Mouse (Mus musculus) stomach, embryonic 14.5 days (tissue): ENCODE measurements around the gene Lsr. TPM values are rescaled to one million over a fixed set of nuclear protein-coding genes. Genes with fewer than 3 reads are reported as not detected.
"Not testable (repeated sequence)": the region's sequence is repeated elsewhere in the genome, so short reads cannot be mapped to it uniquely, and the experiment has no call there.

Experiments used
- ATAC-seq: fragments of 200-750 bp; cut with Nextera tagmentation; 2 replicates; pipeline ENCODE4 v1.8.0; 2017; ENCODE audit warnings: low read depth, moderate TSS enrichment; ENCODE audit not compliant: insufficient number of reproducible peaks, insufficient read depth, low FRiP score
- H3K27ac ChIP-seq: fragments of 300-500 bp; sonication (generic); 2 replicates; pipeline ENCODE4 v1.5.1; 2014; ENCODE audit warnings: mild to moderate bottlenecking, low read length, moderate library complexity, mixed read lengths
- H3K27me3 ChIP-seq: fragments of 300-500 bp; sonication (generic); 2 replicates; pipeline ENCODE4 v1.6.1; 2014; ENCODE audit warnings: low read length, control low read depth, mixed read lengths; ENCODE audit not compliant: control insufficient read depth, insufficient read depth
- H3K36me3 ChIP-seq: fragments of 300-500 bp; sonication (generic); 2 replicates; pipeline ENCODE4 v1.6.1; 2014; ENCODE audit warnings: mild to moderate bottlenecking, control low read depth, low read length, moderate library complexity, mixed read lengths; ENCODE audit not compliant: control insufficient read depth, insufficient read depth
- H3K4me1 ChIP-seq: fragments of 300-500 bp; sonication (generic); 2 replicates; pipeline ENCODE4 v1.6.1; 2014; ENCODE audit warnings: low read length, control low read depth, mixed read lengths; ENCODE audit not compliant: control insufficient read depth, insufficient read depth
- H3K4me2 ChIP-seq: fragments of 300-500 bp; sonication (generic); replicated peaks from 2 replicates; pipeline ENCODE4 v1.6.1; 2014; ENCODE audit warnings: low read depth, low read length, control low read depth
- H3K4me3 ChIP-seq: fragments of 300-500 bp; sonication (generic); 2 replicates; pipeline ENCODE4 v1.5.1; 2014; ENCODE audit warnings: low read depth, low read length, control low read depth
- H3K9ac ChIP-seq: fragments of 300-500 bp; sonication (generic); replicated peaks from 2 replicates; pipeline ENCODE4 v1.6.1; 2014; ENCODE audit warnings: low read depth, mild to moderate bottlenecking, control low read depth, low read length, moderate library complexity, mixed read lengths
- H3K9me3 ChIP-seq: fragments of 300-500 bp; sonication (generic); 2 replicates; pipeline ENCODE4 v1.6.1; 2016; ENCODE audit warnings: low read depth, low read length, control low read depth; ENCODE audit not compliant: control insufficient read depth
- WGBS: fragments of 180-500 bp; shearing (Covaris S2); extraction: QIAGEN DNeasy Blood & Tissue Kit; methylation state at CpG from one replicate; pipeline ENCODE4 v1.1.7; 2014; 5-methylcytosine and 5-hydroxymethylcytosine counted together
- polyA plus RNA-seq: library from polyadenylated mRNA; unstranded; fragments of >200 nt; fragmentation: Nextera tagmentation; extraction: Ambion mirVana; gene quantifications from 2 replicates; pipeline ENCODE4 v1.2.1, GENCODE M21; 2014

The Lsr gene
- polyA plus RNA-seq, 1 experiment from 2014 or later = 70.5 TPM

- no peak for ATAC-seq
- Histone ChIP-seq H3K4me1 (peaks cover 11% of the 10 kb centered on the region; the same call in 1 of the 2 replicates), H3K9me3 (no peaks in the 10 kb centered on the region), H3K27me3 (no peaks in the 10 kb centered on the region), H3K4me2 (no peak overlapping the region), H3K27ac (no peak overlapping the region), H3K9ac (no peak overlapping the region), H3K36me3 (peaks cover 46% of the 10 kb centered on the region), H3K4me3 (no peak overlapping the region)
- WGBS = 78% methylated on average over 3 of the region's 3 CpGs
Observed at GRCm38 (mm10) chr7:30954036-30954435, 19.2 kb downstream of the Lsr start.

GRCm38 (mm10) chr7:30953459-30953858, 19.8 kb downstream of the Lsr start:
- Histone ChIP-seq H3K4me1 (peaks cover 11% of the 10 kb centered on the region; the same call in 1 of the 2 replicates), H3K4me3 (no peak overlapping the region), H3K36me3 (peaks cover 43% of the 10 kb centered on the region), H3K27me3 (no peaks in the 10 kb centered on the region), H3K4me2 (no peak overlapping the region), H3K9ac (no peak overlapping the region), H3K27ac (no peak overlapping the region), H3K9me3 (no peaks in the 10 kb centered on the region)
- no peak for ATAC-seq
- 93% methylated on average over 6 of the region's 6 CpGs for WGBS

DNA sequence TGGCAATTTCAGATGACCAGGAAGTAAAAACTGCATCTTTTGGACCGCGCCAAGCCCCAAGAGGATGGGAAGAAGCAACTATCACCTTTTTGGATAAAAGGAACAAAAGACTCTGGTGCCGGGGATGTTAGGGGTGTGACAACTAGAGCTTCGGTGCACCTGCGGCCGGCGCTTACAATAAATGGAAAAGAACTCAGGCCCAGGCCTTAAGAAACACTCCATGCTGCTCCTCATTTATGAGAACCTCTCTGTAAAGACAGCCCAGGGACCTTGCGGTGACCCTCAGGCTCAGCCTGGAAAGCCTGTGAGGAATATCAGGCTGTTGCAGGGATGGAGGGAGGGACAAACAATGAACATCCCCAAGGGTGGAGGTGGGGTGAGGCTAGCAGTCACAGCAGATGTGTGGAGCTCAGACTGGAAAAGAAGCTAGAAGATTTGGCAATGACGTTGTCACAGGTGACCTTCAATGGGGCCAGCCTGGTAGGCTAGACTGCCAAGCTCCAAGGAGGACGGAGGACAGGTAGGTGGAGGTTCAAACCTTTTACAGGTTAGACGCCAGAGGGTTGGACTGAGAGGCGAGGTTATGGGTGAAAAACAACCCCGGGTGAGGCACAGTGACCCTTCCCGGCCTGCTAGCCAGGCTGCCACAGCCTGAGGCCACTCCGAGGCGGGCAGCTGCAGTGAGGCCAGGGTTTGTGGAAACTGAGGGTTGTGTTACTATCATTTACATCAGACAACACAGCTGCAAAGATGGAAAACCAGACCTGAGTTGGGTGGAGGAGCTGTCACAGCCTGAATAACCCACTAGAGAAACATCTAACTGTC, 20.6 kb downstream of the Lsr start:
- ATAC-seq = no peak
- Histone ChIP-seq H3K27me3 (no peaks in the 10 kb centered on the region), H3K4me1 (peaks cover 6% of the 10 kb centered on the region; the same call in 1 of the 2 replicates), H3K36me3 (peaks cover 43% of the 10 kb centered on the region), H3K9ac (no peak overlapping the region), H3K27ac (no peak overlapping the region), H3K4me2 (no peak overlapping the region), H3K9me3 (no peaks in the 10 kb centered on the region), H3K4me3 (no peak overlapping the region)
- 91% methylated on average over 16 of the region's 16 CpGs for WGBS

- not testable (repeated sequence) for H3K4me1 ChIP-seq, ATAC-seq, H3K9ac ChIP-seq, H3K4me2 ChIP-seq, H3K27ac ChIP-seq, H3K9me3 ChIP-seq, H3K27me3 ChIP-seq, H3K4me3 ChIP-seq
- 84% methylated on average over 3 of the region's 3 CpGs for WGBS
- peaks cover 43% of the 10 kb centered on the region for H3K36me3 ChIP-seq
Observed at GRCm38 (mm10) chr7:30949902-30950301, 23.4 kb downstream of the Lsr start.

DNA sequence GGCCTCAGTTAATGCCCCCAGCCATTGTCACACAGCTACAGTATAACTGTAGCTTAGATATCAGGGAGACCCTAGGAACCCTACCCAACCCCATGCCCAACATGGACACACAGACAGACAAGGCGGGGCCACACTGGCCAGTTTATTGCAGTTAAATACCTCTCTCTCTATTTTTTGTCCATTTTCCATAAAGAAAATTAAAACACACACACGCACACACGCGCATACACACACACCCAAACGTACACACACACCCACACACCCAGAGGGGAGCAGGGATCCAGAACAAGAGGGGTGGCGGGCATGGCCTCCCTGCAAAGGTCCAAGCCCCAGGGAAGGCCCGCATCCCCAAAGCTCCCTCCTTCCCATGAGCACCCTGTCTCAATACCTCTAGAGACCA, 27.4 kb downstream of the Lsr start:
- WGBS = 91% methylated on average over 7 of the region's 7 CpGs
- no peaks in the 10 kb centered on the region for H3K27me3 ChIP-seq
- H3K4me3 ChIP-seq = no peak overlapping the region
- no peak overlapping the region for H3K4me2 ChIP-seq
- H3K27ac ChIP-seq = no peak overlapping the region
- no peaks in the 10 kb centered on the region for H3K9me3 ChIP-seq
- no peak for ATAC-seq
- H3K4me1 ChIP-seq = no peaks in the 10 kb centered on the region
- peaks cover 17% of the 10 kb centered on the region; the same call in 1 of the 2 replicates for H3K36me3 ChIP-seq
- no peak overlapping the region for H3K9ac ChIP-seq

GRCm38 (mm10) chr7:30945466-30945865, 27.8 kb downstream of the Lsr start:
- not testable (repeated sequence) for H3K4me1 ChIP-seq, H3K27ac ChIP-seq, H3K9ac ChIP-seq, H3K27me3 ChIP-seq, ATAC-seq, H3K4me3 ChIP-seq, H3K9me3 ChIP-seq, H3K4me2 ChIP-seq
- peaks cover 15% of the 10 kb centered on the region; the same call in 1 of the 2 replicates for H3K36me3 ChIP-seq
- WGBS = 84% methylated on average over 7 of the region's 7 CpGs

- H3K36me3 ChIP-seq = peaks cover 11% of the 10 kb centered on the region; the same call in 1 of the 2 replicates
- H3K9ac ChIP-seq, H3K27me3 ChIP-seq, H3K27ac ChIP-seq, H3K4me1 ChIP-seq, H3K9me3 ChIP-seq, ATAC-seq, H3K4me2 ChIP-seq, H3K4me3 ChIP-seq: not testable (repeated sequence)
- WGBS = 50% methylated on average over 2 of the region's 2 CpGs
Observed at GRCm38 (mm10) chr7:30944706-30945105, 28.6 kb downstream of the Lsr start.

GRCm38 (mm10) chr7:30943909-30944635, 29.2 kb downstream of the Lsr start, which contains the start of gene Hamp:
Hamp (minus strand) TSS chr7:30944032.
- 59% methylated on average over 9 of the region's 9 CpGs for WGBS
- ATAC-seq = no peak
- H3K4me1 ChIP-seq = no peaks in the 10 kb centered on the region

More at GRCm38 (mm10) chr7:30943909-30944635, 29.2 kb downstream of the Lsr start, which contains the start of gene Hamp:
- Histone ChIP-seq H3K4me3 (no peak within 1 kb of the TSS), H3K36me3 (peaks cover 5% of the 10 kb centered on the region; the same call in 1 of the 2 replicates), H3K9me3 (no peaks in the 10 kb centered on the region), H3K4me2 (no peak within 1 kb of the TSS), H3K27ac (no peak within 1 kb of the TSS), H3K27me3 (no peaks in the 10 kb centered on the region), H3K9ac (no peak within 1 kb of the TSS)
